Mouse (Mus musculus) layer of hippocampus, adult 2 months (tissue): ENCODE data around the gene Tepsin. TPM values are rescaled to one million over a fixed set of nuclear protein-coding genes. Genes with fewer than 3 reads are reported as not detected.

Experiments used
- DNase-seq, 2 experiments: peaks; one replicate each; pipeline ENCODE4 v3.0.0; 2022; ENCODE audit warnings: low spot score in 2 of 2
- H3K27ac ChIP-seq: fragments of 200-600 bp; 2 replicates; pipeline ENCODE4 v1.8.1; 2022
- H3K4me3 ChIP-seq: fragments of 200-600 bp; 2 replicates; pipeline ENCODE4 v1.8.1; 2022; ENCODE audit warnings: mild to moderate bottlenecking
- CTCF ChIP-seq: fragments of 200-600 bp; conservative IDR thresholded peaks from 2 replicates; pipeline ENCODE4 v1.8.1; 2022; ENCODE audit warnings: antibody characterized with exemption, mild to moderate bottlenecking, moderate library complexity
- microRNA-seq, 2 experiments: library from miRNA; unstranded; fragments of <30 nt; microRNA quantifications; one replicate each; pipeline ENCODE4 v1.2.0; 2021
- total RNA-seq, 2 experiments: library from RNA; stranded (reverse); gene quantifications; 2 replicates each; pipeline ENCODE4 v1.2.3; 2021

Tepsin gene
- total RNA-seq, 2 experiments from 2014 or later = 16.3 to 17.1 TPM

- DNase-seq = no peak
- no peak for TF ChIP-seq CTCF
Observed at GRCm38 (mm10) chr11:120047531-120048251, 50.8 kb downstream of the Tepsin start.

DNA sequence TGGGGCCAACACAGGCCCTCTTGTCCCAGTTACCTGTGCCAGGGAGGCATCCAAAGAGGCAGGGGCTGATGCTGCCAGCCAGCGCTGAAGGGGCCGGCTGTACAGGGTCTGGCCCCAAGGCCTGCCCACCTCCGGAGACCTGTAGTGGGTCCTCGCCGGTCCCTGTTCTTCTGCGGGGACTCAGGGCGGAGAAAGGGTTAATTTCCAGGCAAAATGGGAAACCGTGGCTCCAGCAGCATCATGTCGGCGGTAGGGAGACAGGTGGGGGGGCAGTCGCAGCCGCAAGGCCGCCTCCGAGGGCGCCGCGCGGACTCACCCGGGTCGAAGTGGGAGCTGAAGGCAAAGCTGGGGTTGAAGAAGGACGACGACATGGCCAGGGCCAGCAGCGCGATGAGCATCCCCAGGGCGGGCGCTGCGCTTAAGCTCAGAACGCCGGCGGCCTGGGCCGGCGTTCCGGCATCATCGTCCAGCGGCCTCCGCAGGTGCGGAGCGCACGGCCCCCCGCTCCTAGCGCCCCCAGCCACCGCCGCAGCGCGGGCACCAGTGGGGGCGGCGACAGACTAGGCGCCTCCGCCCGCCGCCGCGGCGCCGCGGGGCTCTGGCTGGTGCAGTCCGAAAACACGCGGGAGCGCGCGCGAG is 51.9 kb downstream of the Tepsin start, which contains the start of gene Aatk:
Aatk (minus strand) TSS at position 615 of the 639 bp plus-strand sequence.
- Histone ChIP-seq H3K4me3 (peak within 1 kb of the TSS; percentile 93), H3K27ac (peak within 1 kb of the TSS; percentile 100)
- DNase-seq = peak in 1 of 2 experiments; percentile 49
- TF ChIP-seq CTCF = no peak

More at GRCm38 (mm10) chr11:120047531-120048251, 50.8 kb downstream of the Tepsin start:
- peak overlapping the region; percentile 100 for H3K27ac ChIP-seq
- H3K4me3 ChIP-seq = peak overlapping the region; percentile 93

DNA sequence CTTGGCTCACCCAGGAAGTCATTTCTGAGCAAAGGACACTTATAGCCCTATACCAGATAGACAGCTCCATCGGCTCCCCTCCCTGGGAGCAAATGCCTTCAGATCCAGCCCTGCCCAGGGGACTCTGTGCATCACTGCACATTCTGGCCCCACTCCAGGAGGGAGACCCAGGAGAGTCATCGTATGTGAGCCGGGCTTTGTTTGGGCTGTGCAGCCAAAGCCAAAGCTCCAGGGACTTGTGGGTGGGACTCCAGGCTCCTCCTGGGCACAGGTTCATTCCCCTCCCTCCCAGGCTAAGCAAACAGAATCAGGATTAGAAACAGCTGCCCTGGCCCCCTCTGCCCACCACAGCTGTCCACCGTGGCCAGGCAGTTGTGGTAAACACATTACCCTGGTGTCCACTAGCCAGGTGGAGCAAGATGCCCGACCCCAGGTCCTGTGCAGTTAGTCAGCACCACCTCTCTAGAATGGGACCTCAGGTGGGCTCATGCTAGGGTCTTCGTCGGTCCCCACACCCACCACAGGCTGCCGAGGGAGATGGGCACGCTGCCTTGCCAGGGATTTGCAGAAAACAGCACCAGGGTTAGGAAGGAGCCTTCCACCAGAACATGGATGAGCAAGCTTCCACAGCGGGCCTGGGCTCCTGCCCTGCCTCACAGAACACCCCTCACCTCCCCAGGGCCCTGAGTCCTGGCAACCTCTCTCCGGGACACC is 52.5 kb downstream of the Tepsin start:
- Histone ChIP-seq H3K4me3 (peak overlapping the region; percentile 93), H3K27ac (peak overlapping the region; percentile 100)
- no peak for TF ChIP-seq CTCF
- no peak for DNase-seq

DNA sequence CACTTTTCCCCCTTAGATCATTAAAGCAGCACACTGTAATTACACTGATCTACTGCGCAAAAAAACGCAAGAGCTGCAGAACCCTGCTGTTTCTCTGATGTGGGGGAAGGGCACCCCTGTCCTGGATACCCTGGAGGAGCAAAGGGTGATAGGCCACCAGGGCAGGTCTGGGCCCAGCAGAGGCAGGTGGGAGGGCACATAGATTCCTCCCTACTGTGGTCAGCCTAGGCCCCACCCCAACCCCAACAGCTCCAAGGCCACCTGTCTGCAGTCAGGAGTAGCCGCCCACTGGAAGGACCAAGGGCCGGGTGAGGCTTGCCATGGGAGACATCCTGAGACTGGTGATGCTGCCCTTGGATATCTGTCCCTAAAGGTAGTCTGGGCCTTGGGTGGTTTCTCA is 53.2 kb downstream of the Tepsin start:
- peak overlapping the region; percentile 93 for H3K4me3 ChIP-seq
- peak overlapping the region; percentile 100 for H3K27ac ChIP-seq
- DNase-seq = no peak
- TF ChIP-seq CTCF = no peak

- no peak for DNase-seq
- Histone ChIP-seq H3K4me3 (peak overlapping the region; percentile 20), H3K27ac (peak overlapping the region; percentile 88)
- no peak for TF ChIP-seq CTCF
Observed at GRCm38 (mm10) chr11:120042141-120042838, 56.2 kb downstream of the Tepsin start.

GRCm38 (mm10) chr11:120041191-120042123 is 57.1 kb downstream of the Tepsin start:
- H3K27ac ChIP-seq = peak overlapping the region; percentile 88
- peak in 1 of 2 experiments; percentile 49 for DNase-seq
- peak overlapping the region; percentile 20 for H3K4me3 ChIP-seq
- TF ChIP-seq CTCF = no peak

Small RNAs within 50 kb of the gene (microRNA-seq; reads per million reads assigned to microRNA genes)
- 0 reads per million in 2 experiments for gene Gm25948

Other genes with a start within 250 kb of the Tepsin start
- gene Chmp6, start 185.3 kb downstream of the Tepsin start, total RNA-seq = 10 to 100 TPM; 34.7 to 45.9 TPM
- gene Baiap2, start 156.0 kb downstream of the Tepsin start, total RNA-seq = 100 to 1,000 TPM; 244 to 257 TPM
- gene Aatk, start 51.6 kb downstream of the Tepsin start, total RNA-seq = 100 to 1,000 TPM; 196 to 207 TPM
- 10 to 100 TPM; 35.6 to 37.0 TPM for gene Cep131, start 11.9 kb downstream of the Tepsin start, total RNA-seq
- 10 to 100 TPM; 35.2 to 46.9 TPM for gene Ndufaf8, start 197 bp upstream of the Tepsin start, total RNA-seq
- 10 to 100 TPM; 86.1 to 86.5 TPM for gene Slc38a10, start 52.6 kb upstream of the Tepsin start, total RNA-seq
- 10 to 100 TPM; 19.9 to 20.7 TPM for gene Bahcc1, start 134.2 kb upstream of the Tepsin start, total RNA-seq
- gene Actg1, start 249.8 kb upstream of the Tepsin start, total RNA-seq = 1,000 to 10,000 TPM; 1,285 to 1,295 TPM